Mouse (Mus musculus): ENCODE data around the gene Rasl12. TPM values are rescaled to one million over a fixed set of nuclear protein-coding genes. Genes with fewer than 3 reads are reported as not detected.

Rasl12 gene
- polyA plus RNA-seq (2016; fragmentation: Nextera tagmentation; extraction: Ambion mirVana): 7.8 and 8.4 TPM in 2 replicates

GRCm38 (mm10) chr9:65398279-65398678 is at the start of gene Rasl12:
Gene Rasl12 (plus strand): TSS chr9:65398506.
- Histone ChIP-seq H3K4me2 (replicated peaks) (peak within 1 kb of the TSS; percentile 73), H3K27ac (no peak within 1 kb of the TSS), H3K27me3 (0 out of 2 replicates have a peak, but pooled peaks cover 9% of the 10 kb centered on the region), H3K9ac (peak within 1 kb of the TSS; percentile 68), H3K4me1 (peaks cover 3% of the 10 kb centered on the region; the same call in 1 of the 2 replicates), H3K9me3 (replicated peaks) (no peaks in the 10 kb centered on the region), H3K4me3 (peak within 1 kb of the TSS; percentile 45), H3K36me3 (no peaks in the 10 kb centered on the region)
- peak; percentile 74 for ATAC-seq (ENCODE audit: low FRiP score)
- WGBS: under 1% methylated on average over 24 of the region's 24 CpGs

- WGBS: 87% methylated on average over 5 of the region's 5 CpGs
- H3K36me3 ChIP-seq: peaks cover 37% of the 10 kb centered on the region
- no peak for ATAC-seq (ENCODE audit: low FRiP score)
These were observed 45.1 kb upstream of the Rasl12 start for GRCm38 (mm10) chr9:65353251-65353650.

GRCm38 (mm10) chr9:65356561-65356960 is 41.7 kb upstream of the Rasl12 start:
- Histone ChIP-seq H3K4me2 (replicated peaks) (no peak overlapping the region), H3K27me3 (no peaks in the 10 kb centered on the region), H3K27ac (no peak overlapping the region), H3K9ac (no peak overlapping the region), H3K4me1 (no peaks in the 10 kb centered on the region), H3K4me3 (no peak overlapping the region), H3K9me3 (replicated peaks) (no peaks in the 10 kb centered on the region), H3K36me3 (peaks cover 66% of the 10 kb centered on the region)
- 89% methylated on average over 7 of the region's 7 CpGs for WGBS
- ATAC-seq (ENCODE audit: low FRiP score): no peak

More at GRCm38 (mm10) chr9:65353251-65353650, 45.1 kb upstream of the Rasl12 start:
- H3K4me2 ChIP-seq (replicated peaks): no peak overlapping the region
- H3K9ac ChIP-seq: no peak overlapping the region
- H3K27me3 ChIP-seq: no peaks in the 10 kb centered on the region
- H3K4me3 ChIP-seq: no peak overlapping the region
- no peak overlapping the region for H3K27ac ChIP-seq
- H3K4me1 ChIP-seq: peaks cover 1% of the 10 kb centered on the region
- H3K9me3 ChIP-seq (replicated peaks): no peaks in the 10 kb centered on the region

- 93% methylated on average over 2 of the region's 2 CpGs for WGBS
- ATAC-seq (ENCODE audit: low FRiP score): no peak
- Histone ChIP-seq H3K27me3 (no peaks in the 10 kb centered on the region), H3K4me2 (replicated peaks) (no peak overlapping the region), H3K4me3 (no peak overlapping the region), H3K27ac (no peak overlapping the region), H3K9me3 (replicated peaks) (no peaks in the 10 kb centered on the region), H3K36me3 (peaks cover 68% of the 10 kb centered on the region), H3K4me1 (no peaks in the 10 kb centered on the region), H3K9ac (no peak overlapping the region)
These were observed 41.3 kb upstream of the Rasl12 start for GRCm38 (mm10) chr9:65356971-65357370.

GRCm38 (mm10) chr9:65358956-65359480 is 39.3 kb upstream of the Rasl12 start:
- H3K27me3 ChIP-seq: no peaks in the 10 kb centered on the region
- no peak overlapping the region for H3K9ac ChIP-seq
- no peaks in the 10 kb centered on the region for H3K4me1 ChIP-seq
- H3K9me3 ChIP-seq (replicated peaks): no peaks in the 10 kb centered on the region
- peaks cover 68% of the 10 kb centered on the region for H3K36me3 ChIP-seq
- no peak for ATAC-seq (ENCODE audit: low FRiP score)
- WGBS: 94% methylated on average over 1 of the region's 1 CpGs
- H3K4me2 ChIP-seq (replicated peaks): no peak overlapping the region
- no peak overlapping the region for H3K4me3 ChIP-seq
- H3K27ac ChIP-seq: no peak overlapping the region

- H3K9ac ChIP-seq: no peak within 1 kb of the TSS
- no peaks in the 10 kb centered on the region for H3K9me3 ChIP-seq (replicated peaks)
- H3K4me1 ChIP-seq: no peaks in the 10 kb centered on the region
- no peak within 1 kb of the TSS for H3K27ac ChIP-seq
- no peak within 1 kb of the TSS for H3K4me3 ChIP-seq
- WGBS: 93% methylated on average over 16 of the region's 16 CpGs
- peaks cover 62% of the 10 kb centered on the region for H3K36me3 ChIP-seq
- no peaks in the 10 kb centered on the region for H3K27me3 ChIP-seq
- no peak for ATAC-seq (ENCODE audit: low FRiP score)
- no peak within 1 kb of the TSS for H3K4me2 ChIP-seq (replicated peaks)
These were observed 37.5 kb upstream of the Rasl12 start, which contains the start of gene Ubap1l for GRCm38 (mm10) chr9:65360641-65361448. Gene Ubap1l (plus strand): TSS chr9:65361041.

- no peak for ATAC-seq (ENCODE audit: low FRiP score)
- H3K36me3 ChIP-seq: peaks cover 43% of the 10 kb centered on the region
- 56% methylated on average over 9 of the region's 9 CpGs for WGBS
These were observed 34.6 kb upstream of the Rasl12 start for GRCm38 (mm10) chr9:65363684-65364083.

GRCm38 (mm10) chr9:65365721-65366120 is 32.6 kb upstream of the Rasl12 start:
- H3K4me1 ChIP-seq: no peaks in the 10 kb centered on the region
- WGBS: 88% methylated on average over 7 of the region's 7 CpGs
- peaks cover 25% of the 10 kb centered on the region for H3K36me3 ChIP-seq
- H3K27ac ChIP-seq: no peak overlapping the region
- no peak for ATAC-seq (ENCODE audit: low FRiP score)
- H3K27me3 ChIP-seq: no peaks in the 10 kb centered on the region
- H3K4me3 ChIP-seq: no peak overlapping the region
- no peaks in the 10 kb centered on the region for H3K9me3 ChIP-seq (replicated peaks)
- no peak overlapping the region for H3K4me2 ChIP-seq (replicated peaks)
- no peak overlapping the region for H3K9ac ChIP-seq

More at GRCm38 (mm10) chr9:65363684-65364083, 34.6 kb upstream of the Rasl12 start:
- Histone ChIP-seq H3K4me1 (no peaks in the 10 kb centered on the region), H3K27ac (no peak overlapping the region), H3K4me2 (replicated peaks) (no peak overlapping the region), H3K9ac (no peak overlapping the region), H3K4me3 (no peak overlapping the region), H3K9me3 (replicated peaks) (no peaks in the 10 kb centered on the region), H3K27me3 (no peaks in the 10 kb centered on the region)

- Histone ChIP-seq H3K9me3 (replicated peaks) (no peaks in the 10 kb centered on the region), H3K27me3 (no peaks in the 10 kb centered on the region), H3K4me1 (no peaks in the 10 kb centered on the region), H3K27ac (no peak overlapping the region), H3K36me3 (peaks cover 24% of the 10 kb centered on the region), H3K4me3 (no peak overlapping the region), H3K4me2 (replicated peaks) (no peak overlapping the region), H3K9ac (no peak overlapping the region)
- 77% methylated on average over 24 of the region's 24 CpGs for WGBS
- ATAC-seq (ENCODE audit: low FRiP score): no peak
These were observed 26.6 kb upstream of the Rasl12 start for GRCm38 (mm10) chr9:65371756-65372155.

- H3K4me2 ChIP-seq (replicated peaks): no peak overlapping the region
- no peak overlapping the region for H3K27ac ChIP-seq
- peaks cover 26% of the 10 kb centered on the region for H3K36me3 ChIP-seq
- 82% methylated on average over 4 of the region's 4 CpGs for WGBS
- no peak overlapping the region for H3K9ac ChIP-seq
- H3K9me3 ChIP-seq (replicated peaks): no peaks in the 10 kb centered on the region
- no peaks in the 10 kb centered on the region for H3K27me3 ChIP-seq
- no peaks in the 10 kb centered on the region for H3K4me1 ChIP-seq
- ATAC-seq (ENCODE audit: low FRiP score): no peak
- H3K4me3 ChIP-seq: no peak overlapping the region
These were observed 25.9 kb upstream of the Rasl12 start for GRCm38 (mm10) chr9:65372449-65372848.

GRCm38 (mm10) chr9:65374468-65375162 is 23.7 kb upstream of the Rasl12 start:
- H3K27ac ChIP-seq: no peak overlapping the region
- no peak overlapping the region for H3K4me2 ChIP-seq (replicated peaks)

GRCm38 (mm10) chr9:65375163-65375934 is 23.0 kb upstream of the Rasl12 start:
- WGBS: 82% methylated on average over 9 of the region's 9 CpGs

More at GRCm38 (mm10) chr9:65374468-65375162, 23.7 kb upstream of the Rasl12 start:
- Histone ChIP-seq H3K4me1 (no peaks in the 10 kb centered on the region), H3K36me3 (peaks cover 29% of the 10 kb centered on the region), H3K4me3 (no peak overlapping the region), H3K27me3 (no peaks in the 10 kb centered on the region), H3K9ac (no peak overlapping the region), H3K9me3 (replicated peaks) (no peaks in the 10 kb centered on the region)
- WGBS: 83% methylated on average over 5 of the region's 5 CpGs
- ATAC-seq (ENCODE audit: low FRiP score): no peak

More at GRCm38 (mm10) chr9:65375163-65375934, 23.0 kb upstream of the Rasl12 start:
- no peak overlapping the region for H3K4me3 ChIP-seq
- no peak overlapping the region for H3K27ac ChIP-seq
- no peaks in the 10 kb centered on the region for H3K4me1 ChIP-seq
- H3K27me3 ChIP-seq: no peaks in the 10 kb centered on the region
- no peak overlapping the region for H3K4me2 ChIP-seq (replicated peaks)
- ATAC-seq (ENCODE audit: low FRiP score): no peak
- no peaks in the 10 kb centered on the region for H3K9me3 ChIP-seq (replicated peaks)
- H3K36me3 ChIP-seq: peaks cover 29% of the 10 kb centered on the region
- H3K9ac ChIP-seq: no peak overlapping the region

Measured in hindbrain, embryonic 12.5 days (tissue).